Comparison of ENCODE assay signal across 24 mouse cellular contexts in genomic region chr11:107577400-107577799, GRCm38 (mm10). TPM values are rescaled to one million over a fixed set of nuclear protein-coding genes. Genes with fewer than 3 reads are reported as not detected.
DNase-seq lines count a peak whose midpoint lies in the region; ATAC-seq and TF ChIP-seq lines count a peak whose summit lies in the region.
"Had no signal": no experiment of that assay in that cellular context is flagged by ENCODE, and none has a peak within 500 bp of the region (broad histone marks: within the 10 kb centered on the region; RNA-seq: fewer than 3 reads in every experiment).

No protein-coding gene starts in this region.

- DNase-seq in heart, adult 11 months, result peak; percentile 62
- DNase-seq in heart, postnatal 36 days, result no peak
- DNase-seq in kidney, postnatal 0 days (ENCODE audit: low spot score), result no peak
- no peak for DNase-seq in kidney, adult 18-20 months
- peak; percentile 72 for DNase-seq in right cerebral cortex, adult 18-20 months
- no peak for DNase-seq in right cerebral cortex, postnatal 10 days (ENCODE audit: low spot score in 2 of 2)
- peak; percentile 34 to 69 for DNase-seq in right cerebral cortex, postnatal 36 days (ENCODE audit: low spot score in 2 of 2)
- no peak for DNase-seq in gastrocnemius, postnatal 36 days
- DNase-seq: adrenal gland, postnatal 25 days; cerebellum, adult 11-12 months; cerebellum, postnatal 25 days; embryo, embryonic 11 days; gastrocnemius, postnatal 25 days; thymus, postnatal 14 days had no signal

- peaks cover 32% of the 10 kb centered on the region for H3K4me1 ChIP-seq in kidney, postnatal 0 days (replicated peaks; ENCODE audit: insufficient read depth, low read length)

- no peaks in the 10 kb centered on the region for H3K9me3 ChIP-seq in kidney, postnatal 0 days (replicated peaks; ENCODE audit: low read length)
- H3K9me3 ChIP-seq: heart, embryonic 12.5 days; lung, embryonic 15.5 days; midbrain, embryonic 13.5 days; neural tube, embryonic 12.5 days had no signal

- H3K4me3 ChIP-seq in kidney, postnatal 0 days (replicated peaks; ENCODE audit: low read depth, low read length), result no peak overlapping the region
- H3K4me3 ChIP-seq: heart, embryonic 12.5 days; lung, embryonic 15.5 days; midbrain, embryonic 13.5 days; neural tube, embryonic 12.5 days had no signal

- TF ChIP-seq CTCF in kidney, postnatal 0 days (IDR thresholded peaks at IDR 0.05; ENCODE audit: low read depth), result no peak

- peak overlapping the region; percentile 68 for H3K27ac ChIP-seq in kidney, postnatal 0 days
- H3K27ac ChIP-seq: liver, embryonic 14.5 days; lung, embryonic 15.5 days; midbrain, embryonic 13.5 days; neural tube, embryonic 12.5 days; stomach, postnatal 0 days had no signal

- no peak overlapping the region for H3K4me2 ChIP-seq in kidney, postnatal 0 days (ENCODE audit: low read length)
- H3K4me2 ChIP-seq: heart, embryonic 12.5 days; lung, embryonic 15.5 days; midbrain, embryonic 13.5 days; neural tube, embryonic 12.5 days had no signal

- ATAC-seq in kidney, postnatal 0 days (replicated peaks; ENCODE audit: low FRiP score, low read depth), result no peak
- ATAC-seq: forebrain, embryonic 16.5 days; hindbrain, embryonic 16.5 days; intestine, embryonic 16.5 days; midbrain, embryonic 13.5 days had no signal

- H3K9ac ChIP-seq in kidney, postnatal 0 days (ENCODE audit: low read depth, low read length), result no peak overlapping the region
- H3K9ac ChIP-seq: heart, embryonic 12.5 days; liver, embryonic 14.5 days; lung, embryonic 15.5 days; midbrain, embryonic 13.5 days; neural tube, embryonic 12.5 days had no signal

- no peaks in the 10 kb centered on the region for H3K27me3 ChIP-seq in kidney, postnatal 0 days (ENCODE audit: insufficient read depth, low read length)
- H3K27me3 ChIP-seq: CH12.LX; heart, embryonic 12.5 days; lung, embryonic 15.5 days; midbrain, embryonic 13.5 days; neural tube, embryonic 12.5 days had no signal

- intact Hi-C loops in heart, postnatal 36 days (cut with DNase I), result loop anchor here (10.0 kb wide), 1 partner anchor 63 kb away; no protein-coding TSS in a partner anchor
- intact Hi-C loops in gastrocnemius, postnatal 36 days (cut with DNase I), result no loop called here

- WGBS in kidney, postnatal 0 days, result 57% methylated on average over 8 of the region's 8 CpGs

- H3K36me3 ChIP-seq in kidney, postnatal 0 days (ENCODE audit: insufficient read depth, low read length), result peaks cover 29% of the 10 kb centered on the region; the same call in 1 of the 2 replicates

RNA-seq across cellular contexts. Expression of gene Helz, which starts 29.7 kb away (rescaled TPM):
- 10 to 100 TPM; 24.4 to 27.7 TPM for total RNA-seq in heart, postnatal 36 days (2021)
- polyA plus RNA-seq in kidney, postnatal 0 days (2015; fragmentation: Nextera tagmentation; extraction: Ambion mirVana), result 11.7 and 12.3 TPM in 2 replicates
- total RNA-seq in gastrocnemius, postnatal 36 days (2021), result 10 to 100 TPM; 13.9 to 14.2 TPM

Comparison
In these comparisons a context has a peak if more than half of its experiments do, and no peak if none do; other contexts are left out.
1. DNase-seq: peak in heart, adult 11 months (single experiment), right cerebral cortex, adult 18-20 months (single experiment) and right cerebral cortex, postnatal 36 days (2 of 2); none in heart, postnatal 36 days (0 of 2), kidney, postnatal 0 days (single experiment), kidney, adult 18-20 months (single experiment), right cerebral cortex, postnatal 10 days (0 of 2) and gastrocnemius, postnatal 36 days (0 of 2).